Mouse (Mus musculus): ENCODE data around the gene Map4k4. TPM values are rescaled to one million over a fixed set of nuclear protein-coding genes. Genes with fewer than 3 reads are reported as not detected.
A peak's percentile ranks its signal among the peaks of the same experiment; 100 is the strongest.

Gene Map4k4
- polyA plus RNA-seq (2016; fragmentation: Nextera tagmentation; extraction: Ambion mirVana), result 65.8 and 69.4 TPM in 2 replicates

DNA sequence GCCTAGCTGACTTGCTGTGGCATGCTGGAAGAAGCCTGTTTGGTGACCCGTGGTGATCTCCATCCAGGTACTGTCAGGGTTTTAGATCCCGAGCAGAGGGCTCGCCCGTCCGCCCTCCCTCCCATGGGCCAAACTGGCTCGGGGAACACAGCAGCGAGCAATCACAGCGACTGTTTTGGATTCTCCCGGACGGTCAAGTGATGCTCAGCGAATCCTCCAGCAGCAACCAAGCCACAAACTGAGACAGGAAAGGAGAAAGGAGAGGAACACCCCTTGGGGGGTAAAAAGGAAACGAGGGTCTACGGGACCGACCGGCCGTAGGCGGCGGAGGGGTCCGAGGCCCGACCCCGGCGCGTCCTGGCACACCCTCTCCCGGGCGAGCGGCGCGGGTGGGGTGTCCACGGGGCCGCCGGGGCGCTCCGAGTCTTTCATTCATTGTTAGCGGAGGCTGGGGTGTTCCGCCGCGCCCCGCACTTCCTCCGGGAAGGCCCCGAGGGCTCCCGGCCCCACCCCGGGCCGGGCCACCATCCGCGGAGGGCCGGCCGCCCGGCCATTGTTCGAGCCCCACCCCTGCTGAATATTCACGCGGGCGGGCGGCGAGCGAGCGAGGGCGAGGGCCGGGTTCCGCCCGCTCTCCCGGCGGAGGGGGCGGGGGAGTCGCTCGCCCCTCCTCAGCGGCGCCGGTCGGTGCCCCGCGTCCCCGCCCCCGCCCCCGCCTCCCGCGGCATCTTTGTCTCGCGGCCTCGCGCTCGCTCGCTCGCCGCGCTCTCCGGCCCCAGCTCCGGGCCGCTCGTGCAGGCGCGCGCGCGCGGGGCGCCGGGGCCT, at the start of gene Map4k4:
TSS of gene Map4k4 (plus strand) at position 733 of the 825 bp plus-strand sequence.
- Histone ChIP-seq H3K4me1 (peaks cover 34% of the 10 kb centered on the region), H3K4me2 (replicated peaks) (peak within 1 kb of the TSS; percentile 92), H3K4me3 (peak within 1 kb of the TSS; percentile 95), H3K27ac (peak within 1 kb of the TSS; percentile 99), H3K9ac (peak within 1 kb of the TSS; percentile 100), H3K9me3 (no peaks in the 10 kb centered on the region), H3K27me3 (replicated peaks) (no peaks in the 10 kb centered on the region), H3K36me3 (peaks cover 14% of the 10 kb centered on the region)
- WGBS, result under 1% methylated on average over 90 of the region's 97 CpGs
- ATAC-seq (ENCODE audit: low FRiP score, low read depth), result peak; percentile 83

DNA sequence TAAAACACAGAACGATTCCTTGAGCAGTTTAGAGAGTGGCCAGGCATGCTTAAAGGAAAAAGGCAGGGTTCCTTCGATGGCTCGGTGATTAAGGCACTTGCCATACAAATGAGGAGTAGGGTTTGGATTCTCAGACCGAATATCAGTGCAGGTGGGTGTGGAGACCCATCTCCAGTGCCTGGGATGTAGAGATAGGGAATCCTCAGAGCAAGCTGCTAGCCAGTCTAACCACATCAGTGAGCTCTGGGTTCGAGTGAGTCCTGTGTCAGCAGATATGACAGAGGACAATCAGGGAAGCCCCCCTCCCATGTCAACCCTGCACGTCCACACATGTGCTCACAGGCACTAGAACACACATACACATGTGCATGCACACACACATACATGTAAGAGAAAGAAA, 44.8 kb upstream of the Map4k4 start:
- Histone ChIP-seq H3K4me2 (replicated peaks) (no peak overlapping the region), H3K4me1 (no peaks in the 10 kb centered on the region), H3K27ac (no peak overlapping the region), H3K4me3 (no peak overlapping the region), H3K27me3 (replicated peaks) (no peaks in the 10 kb centered on the region), H3K36me3 (no peaks in the 10 kb centered on the region), H3K9ac (no peak overlapping the region), H3K9me3 (no peaks in the 10 kb centered on the region)
- ATAC-seq (ENCODE audit: low FRiP score, low read depth), result no peak
- WGBS, result 90% methylated on average over 6 of the region's 6 CpGs

DNA sequence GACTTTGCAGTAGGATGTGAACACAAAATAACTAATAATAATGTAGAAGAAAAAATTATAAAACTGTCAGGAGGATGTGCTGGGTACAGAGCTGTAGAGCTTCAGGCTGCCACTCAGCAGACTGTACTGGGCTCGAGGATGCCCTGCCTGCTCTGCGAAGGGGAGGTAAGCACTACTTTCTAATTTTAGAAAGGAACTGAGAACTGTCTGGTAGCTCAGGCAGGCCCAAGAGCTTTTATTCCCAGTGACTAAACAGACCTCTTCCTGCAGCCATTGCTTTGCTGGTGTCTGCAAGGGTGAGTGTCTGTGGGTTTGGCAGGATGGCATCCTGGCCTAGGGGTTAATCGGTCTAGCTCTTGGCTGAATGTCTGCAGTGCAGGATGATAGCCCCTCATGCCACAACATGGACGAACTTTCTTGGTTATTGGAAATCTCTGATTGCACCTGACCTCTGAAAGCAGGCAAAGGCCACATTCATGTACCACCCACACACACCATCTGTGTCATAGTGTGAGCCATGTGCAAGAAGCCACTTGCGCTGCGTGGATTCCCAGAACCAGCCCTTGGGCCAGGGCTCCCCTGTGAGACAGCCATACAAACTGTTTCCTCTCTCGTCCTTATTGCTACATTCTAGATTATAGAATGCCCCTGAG, 43.8 kb upstream of the Map4k4 start:
- Histone ChIP-seq H3K4me1 (no peaks in the 10 kb centered on the region), H3K27ac (no peak overlapping the region), H3K4me2 (replicated peaks) (no peak overlapping the region), H3K36me3 (no peaks in the 10 kb centered on the region), H3K4me3 (no peak overlapping the region), H3K9me3 (no peaks in the 10 kb centered on the region), H3K9ac (no peak overlapping the region), H3K27me3 (replicated peaks) (no peaks in the 10 kb centered on the region)
- no peak for ATAC-seq (ENCODE audit: low FRiP score, low read depth)
- WGBS, result 89% methylated on average over 7 of the region's 7 CpGs

DNA sequence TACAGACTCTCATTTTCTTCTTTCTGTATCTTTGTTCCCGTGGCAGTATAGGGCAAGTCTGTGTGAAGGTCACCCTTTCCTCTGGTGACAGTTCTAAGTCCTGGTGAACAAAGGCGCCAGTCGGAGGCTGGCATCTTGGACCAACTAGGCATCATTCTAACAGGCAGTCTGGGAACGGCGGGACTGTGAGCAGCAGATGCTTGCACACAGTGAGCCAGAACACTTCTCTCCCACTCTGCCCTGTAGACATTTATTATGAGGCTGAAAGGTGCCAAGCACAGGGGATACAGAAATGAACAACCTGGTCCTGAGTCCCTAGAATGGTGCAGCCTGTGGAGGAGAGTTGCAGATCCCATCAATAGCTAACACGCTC, 43.3 kb upstream of the Map4k4 start:
- 87% methylated on average over 6 of the region's 6 CpGs for WGBS
- no peak for ATAC-seq (ENCODE audit: low FRiP score, low read depth)
- H3K27me3 ChIP-seq (replicated peaks), result no peaks in the 10 kb centered on the region

DNA sequence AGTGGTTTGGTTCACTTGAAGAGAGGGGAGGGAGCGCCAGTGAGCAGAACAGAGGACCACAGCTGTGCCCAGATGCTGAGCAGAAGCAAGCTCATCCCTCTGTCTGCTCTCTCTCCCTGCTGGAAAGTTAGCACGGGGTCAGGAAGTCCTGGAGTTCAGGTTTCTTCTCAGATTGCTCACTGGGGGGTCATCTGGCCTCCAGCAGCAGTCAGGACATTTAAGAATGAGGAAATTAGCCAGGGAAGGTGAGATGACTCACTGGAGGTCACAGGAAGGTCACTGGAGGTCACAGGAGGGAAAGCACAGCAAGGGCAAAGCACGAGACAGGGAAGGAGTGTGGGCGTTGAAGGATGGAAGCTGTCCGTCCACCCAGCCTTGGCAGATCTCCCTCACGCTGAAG, 41.5 kb upstream of the Map4k4 start:
- Histone ChIP-seq H3K27ac (no peak overlapping the region), H3K27me3 (replicated peaks) (no peaks in the 10 kb centered on the region), H3K9me3 (no peaks in the 10 kb centered on the region)

More for the DNA sequence above, 43.3 kb upstream of the Map4k4 start:
- Histone ChIP-seq H3K27ac (no peak overlapping the region), H3K9me3 (no peaks in the 10 kb centered on the region), H3K36me3 (no peaks in the 10 kb centered on the region), H3K4me3 (no peak overlapping the region), H3K9ac (no peak overlapping the region), H3K4me1 (no peaks in the 10 kb centered on the region), H3K4me2 (replicated peaks) (no peak overlapping the region)

DNA sequence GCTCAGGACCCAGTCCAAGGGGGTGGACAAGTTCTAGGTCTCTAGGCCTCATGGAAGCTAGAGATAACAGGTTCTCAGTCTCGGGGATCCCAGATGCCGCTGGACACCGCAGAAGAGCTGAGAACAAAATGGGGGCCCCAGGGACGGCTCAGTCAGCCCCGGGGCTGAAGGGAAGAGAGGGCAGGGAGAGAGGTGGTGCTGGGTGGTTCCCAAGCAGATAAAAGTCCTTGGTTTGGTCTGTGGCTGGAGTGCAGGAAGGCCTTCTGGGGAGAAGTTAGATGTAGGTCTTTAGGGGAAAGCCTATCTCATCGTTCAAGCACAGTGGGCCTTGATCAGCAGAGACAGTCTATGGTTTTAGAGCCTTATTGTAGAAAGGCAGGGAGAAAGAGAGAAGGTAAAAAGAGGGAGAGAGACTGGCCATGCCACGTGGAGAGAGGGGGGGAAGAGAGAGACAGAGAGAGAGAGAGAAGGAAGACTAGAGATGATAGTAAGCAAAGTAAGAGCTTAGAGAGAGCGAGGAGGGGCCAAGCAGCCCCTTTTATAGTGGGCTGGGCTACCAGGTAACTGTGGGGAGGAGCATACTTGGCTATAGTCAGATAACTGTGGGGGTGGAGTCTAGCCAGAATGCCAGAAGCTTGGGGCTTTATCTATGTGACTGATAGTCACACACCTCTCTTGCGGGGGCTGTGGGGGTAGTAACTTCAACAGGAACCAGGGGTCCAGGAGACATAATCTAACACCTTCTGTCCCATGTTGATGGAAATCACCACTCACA, 34.2 kb upstream of the Map4k4 start:
- H3K4me2 ChIP-seq (replicated peaks), result no peak overlapping the region
- ATAC-seq (ENCODE audit: low FRiP score, low read depth), result no peak
- H3K9ac ChIP-seq, result no peak overlapping the region
- H3K27me3 ChIP-seq (replicated peaks), result no peaks in the 10 kb centered on the region
- H3K4me3 ChIP-seq, result no peak overlapping the region
- H3K27ac ChIP-seq, result no peak overlapping the region
- no peaks in the 10 kb centered on the region for H3K36me3 ChIP-seq
- H3K9me3 ChIP-seq, result no peaks in the 10 kb centered on the region
- H3K4me1 ChIP-seq, result peaks cover 21% of the 10 kb centered on the region; the same call in 1 of the 2 replicates
- 88% methylated on average over 9 of the region's 9 CpGs for WGBS

More for the DNA sequence above, 41.5 kb upstream of the Map4k4 start:
- no peak overlapping the region for H3K4me3 ChIP-seq
- no peak overlapping the region for H3K9ac ChIP-seq
- H3K4me2 ChIP-seq (replicated peaks), result no peak overlapping the region
- no peak for ATAC-seq (ENCODE audit: low FRiP score, low read depth)
- no peaks in the 10 kb centered on the region for H3K4me1 ChIP-seq
- 34% methylated on average over 6 of the region's 6 CpGs for WGBS
- no peaks in the 10 kb centered on the region for H3K36me3 ChIP-seq

DNA sequence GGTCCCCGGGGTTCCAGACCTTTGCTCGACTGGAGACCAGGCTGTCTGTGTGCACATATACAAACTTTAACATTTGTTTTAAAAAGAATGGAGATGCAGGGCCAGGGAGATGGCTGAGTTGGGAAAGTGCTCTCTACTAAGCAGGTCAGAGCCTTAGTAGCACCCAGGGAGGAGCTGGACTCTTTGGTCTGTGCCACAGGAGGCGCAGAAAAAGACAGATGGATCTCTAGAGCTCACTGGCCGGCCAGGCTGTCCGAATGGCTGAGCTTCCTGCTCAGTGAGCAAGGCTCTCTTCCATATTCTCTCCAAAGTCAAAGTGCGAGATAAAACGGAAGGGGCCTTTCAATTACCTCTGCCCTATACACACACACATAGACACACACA, 33.6 kb upstream of the Map4k4 start:
- no peak overlapping the region for H3K9ac ChIP-seq
- H3K4me3 ChIP-seq, result no peak overlapping the region
- no peaks in the 10 kb centered on the region for H3K36me3 ChIP-seq
- no peak overlapping the region for H3K27ac ChIP-seq
- WGBS, result 80% methylated on average over 7 of the region's 7 CpGs
- no peak overlapping the region for H3K4me2 ChIP-seq (replicated peaks)
- ATAC-seq (ENCODE audit: low FRiP score, low read depth), result no peak
- peaks cover 21% of the 10 kb centered on the region; the same call in 1 of the 2 replicates for H3K4me1 ChIP-seq
- no peaks in the 10 kb centered on the region for H3K27me3 ChIP-seq (replicated peaks)
- H3K9me3 ChIP-seq, result no peaks in the 10 kb centered on the region

DNA sequence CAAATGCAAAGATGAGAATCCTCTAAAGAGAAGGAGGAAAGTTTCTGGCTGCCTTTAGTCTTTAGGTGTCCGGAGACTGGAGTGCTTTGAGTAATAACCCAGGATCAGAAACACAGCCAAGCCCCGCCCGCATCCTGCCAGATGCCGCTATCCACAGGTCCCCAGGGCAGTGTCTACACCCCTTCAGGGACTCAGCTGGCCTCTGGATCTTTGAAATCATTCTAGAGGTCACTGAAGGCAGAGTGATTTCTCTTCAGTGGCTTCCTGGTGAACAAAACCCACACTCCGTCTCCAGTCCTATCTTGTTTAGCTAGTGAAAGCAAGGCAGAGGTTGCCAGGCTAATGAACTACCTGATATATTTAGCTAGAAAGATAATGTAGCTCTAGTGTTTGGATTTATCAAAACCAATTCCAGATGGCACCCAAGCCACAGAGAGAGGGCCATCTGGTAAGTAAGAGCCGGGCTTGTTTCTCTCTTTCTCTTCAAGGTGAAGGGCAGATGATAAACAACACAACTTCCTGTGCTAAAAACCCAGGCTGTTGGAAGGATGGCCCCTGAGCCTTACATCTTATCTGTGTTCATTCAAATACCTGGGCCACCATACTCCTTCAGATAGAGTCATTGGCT, 32.6 kb upstream of the Map4k4 start:
- no peak overlapping the region for H3K4me3 ChIP-seq
- H3K9ac ChIP-seq, result no peak overlapping the region
- H3K4me2 ChIP-seq (replicated peaks), result no peak overlapping the region
- H3K4me1 ChIP-seq, result peaks cover 21% of the 10 kb centered on the region; the same call in 1 of the 2 replicates
- 41% methylated on average over 6 of the region's 6 CpGs for WGBS
- no peaks in the 10 kb centered on the region for H3K36me3 ChIP-seq
- no peak overlapping the region for H3K27ac ChIP-seq
- H3K9me3 ChIP-seq, result no peaks in the 10 kb centered on the region
- ATAC-seq (ENCODE audit: low FRiP score, low read depth), result no peak
- no peaks in the 10 kb centered on the region for H3K27me3 ChIP-seq (replicated peaks)

DNA sequence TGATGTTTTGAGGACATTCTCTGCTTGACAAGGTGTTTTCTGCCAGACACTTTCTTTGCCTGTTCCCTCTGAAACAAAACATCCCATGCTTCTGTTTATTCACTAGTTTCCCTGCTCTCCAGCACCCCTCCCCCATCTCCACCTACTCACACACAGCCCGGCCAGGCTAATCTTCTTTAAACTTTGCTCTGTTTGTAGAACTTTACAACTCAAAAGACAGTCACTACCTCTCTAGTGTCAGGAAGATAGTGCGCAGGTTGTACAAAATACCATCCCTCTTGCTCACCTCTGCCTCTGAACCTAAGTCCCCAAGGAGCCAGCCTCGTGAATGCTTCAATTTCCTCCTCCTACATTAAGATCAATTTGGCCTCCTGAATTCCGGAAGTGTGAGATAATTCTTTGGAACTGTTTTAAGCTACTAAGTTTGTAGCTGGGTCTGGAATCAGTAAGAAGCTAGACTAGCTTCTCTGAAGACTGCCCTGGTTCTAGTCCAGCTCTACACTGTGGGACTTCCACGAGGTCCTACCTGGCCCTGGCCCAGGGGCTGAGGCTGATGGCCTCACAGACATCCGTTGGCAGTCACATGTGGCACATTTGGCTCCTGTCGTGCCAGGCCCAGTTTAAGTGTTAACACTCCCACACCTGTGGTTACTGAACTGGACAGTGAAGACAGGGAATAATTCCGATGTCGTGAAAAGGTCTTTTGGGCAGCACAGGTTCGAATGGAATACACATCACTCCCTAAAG, 31.7 kb upstream of the Map4k4 start:
- H3K27me3 ChIP-seq (replicated peaks), result no peaks in the 10 kb centered on the region
- no peaks in the 10 kb centered on the region for H3K9me3 ChIP-seq
- H3K4me1 ChIP-seq, result peaks cover 21% of the 10 kb centered on the region; the same call in 1 of the 2 replicates
- H3K4me2 ChIP-seq (replicated peaks), result no peak overlapping the region
- no peak overlapping the region for H3K4me3 ChIP-seq
- H3K27ac ChIP-seq, result no peak overlapping the region
- H3K36me3 ChIP-seq, result no peaks in the 10 kb centered on the region
- 73% methylated on average over 10 of the region's 10 CpGs for WGBS
- no peak for ATAC-seq (ENCODE audit: low FRiP score, low read depth)
- no peak overlapping the region for H3K9ac ChIP-seq

DNA sequence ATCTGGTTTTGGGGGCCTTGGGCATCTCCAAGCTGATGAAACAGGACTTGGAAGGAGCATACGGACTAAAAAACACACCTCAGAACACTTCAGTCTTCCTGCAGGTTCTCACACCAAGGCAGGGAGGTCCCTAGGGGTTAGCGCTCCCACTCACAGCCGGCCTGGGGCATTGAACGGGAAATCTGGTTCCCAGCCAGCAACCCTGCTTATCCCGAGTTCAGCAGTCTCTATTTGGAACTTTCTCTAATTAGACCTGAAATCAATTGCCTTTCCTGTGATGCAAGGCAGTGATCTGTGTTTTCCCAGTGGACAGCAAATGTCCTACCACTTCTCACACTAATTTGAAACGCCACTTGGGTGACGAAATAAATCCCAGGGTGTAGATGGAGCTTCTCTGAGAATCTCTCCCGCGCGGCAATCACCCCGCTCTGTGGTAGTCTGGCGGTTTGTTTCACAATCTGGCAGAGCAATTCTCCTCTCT, 31.0 kb upstream of the Map4k4 start:
- H3K4me1 ChIP-seq, result peaks cover 21% of the 10 kb centered on the region; the same call in 1 of the 2 replicates
- no peak overlapping the region for H3K27ac ChIP-seq
- 66% methylated on average over 12 of the region's 12 CpGs for WGBS
- no peak overlapping the region for H3K9ac ChIP-seq
- no peaks in the 10 kb centered on the region for H3K27me3 ChIP-seq (replicated peaks)
- H3K4me2 ChIP-seq (replicated peaks), result no peak overlapping the region
- H3K9me3 ChIP-seq, result no peaks in the 10 kb centered on the region
- no peaks in the 10 kb centered on the region for H3K36me3 ChIP-seq
- ATAC-seq (ENCODE audit: low FRiP score, low read depth), result no peak
- H3K4me3 ChIP-seq, result no peak overlapping the region

DNA sequence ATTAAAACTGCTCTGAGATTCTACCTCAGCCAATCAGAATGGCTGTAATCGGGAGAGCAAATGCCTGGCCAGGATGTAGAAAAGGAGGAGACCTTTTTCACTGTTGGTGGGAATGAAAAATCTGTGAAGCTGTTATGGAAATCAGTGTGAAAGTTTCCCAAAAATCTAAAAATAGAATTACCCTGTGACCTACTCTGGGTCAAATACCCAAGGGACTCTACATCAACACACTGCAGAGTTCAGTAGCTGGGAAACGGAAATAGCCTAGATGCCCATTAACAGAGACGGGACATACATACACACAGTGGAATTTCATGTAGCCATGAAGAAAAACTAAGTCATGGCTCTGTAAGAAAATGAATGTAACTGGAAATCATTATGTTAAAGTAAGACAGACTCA, 22.7 kb upstream of the Map4k4 start:
- Histone ChIP-seq H3K9me3 (no peaks in the 10 kb centered on the region), H3K9ac (no peak overlapping the region), H3K4me2 (replicated peaks) (no peak overlapping the region), H3K4me1 (no peaks in the 10 kb centered on the region), H3K4me3 (no peak overlapping the region), H3K27ac (no peak overlapping the region), H3K36me3 (no peaks in the 10 kb centered on the region), H3K27me3 (replicated peaks) (no peaks in the 10 kb centered on the region)
- 76% methylated on average over 3 of the region's 3 CpGs for WGBS
- no peak for ATAC-seq (ENCODE audit: low FRiP score, low read depth)

All from neural tube, embryonic 12.5 days (tissue).